Mouse (Mus musculus): Measurements from ENCODE around the gene 5730507C01Rik. TPM values are rescaled to one million over a fixed set of nuclear protein-coding genes. Genes with fewer than 3 reads are reported as not detected.
A peak's percentile ranks its signal among the peaks of the same experiment; 100 is the strongest.

5730507C01Rik gene
- total RNA-seq (2021) = under 1 TPM; 0.15 to 0.25 TPM
- long read RNA-seq, experiment 1 = 0 reads
- long read RNA-seq, experiment 2 = 0 reads

DNA sequence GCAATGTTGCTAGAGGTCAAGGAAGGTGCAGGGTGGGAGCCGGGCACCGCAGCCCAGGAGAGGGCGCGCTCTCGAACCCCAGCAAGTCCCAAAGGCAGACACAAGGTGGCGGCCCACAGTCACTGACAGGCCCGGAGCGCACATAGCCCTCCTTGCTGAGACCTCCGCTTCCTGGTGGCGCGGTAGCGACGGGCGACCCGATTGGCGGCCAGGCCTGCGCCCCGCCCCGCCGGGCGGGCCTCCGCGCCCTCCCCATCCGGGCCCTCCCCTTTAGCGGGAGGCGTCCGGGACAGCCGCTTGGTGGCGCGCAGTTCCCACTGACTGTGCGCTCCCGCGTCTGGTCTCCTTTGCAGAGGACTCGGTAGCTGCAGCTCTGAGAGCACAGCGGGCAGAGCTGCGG lies at the start of gene 5730507C01Rik:
Gene 5730507C01Rik (plus strand): TSS at position 340 of the 400 bp plus-strand sequence.
- peak; percentile 21 to 45 for DNase-seq

DNA sequence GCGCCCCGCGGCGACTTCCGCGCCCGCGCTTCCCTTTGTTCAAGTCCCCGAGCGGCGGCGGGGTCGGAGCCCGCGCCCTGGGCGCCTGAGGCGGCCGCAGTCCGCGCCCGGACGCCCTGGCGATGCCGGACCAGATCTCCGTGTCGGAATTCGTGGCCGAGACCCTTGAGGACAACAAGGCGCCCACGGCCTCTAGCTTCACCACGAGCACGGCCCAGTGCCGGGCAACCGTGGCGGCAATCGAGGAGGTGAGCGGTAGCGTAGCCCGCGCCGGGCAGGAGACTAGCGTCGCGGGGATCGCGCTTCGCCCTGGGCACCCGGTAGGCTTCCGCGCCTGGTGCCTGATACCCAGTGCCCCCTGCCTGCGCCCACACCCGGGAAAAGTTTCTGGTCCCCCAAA lies 306 bp downstream of the 5730507C01Rik start:
- DNase-seq = peak in 1 of 2 experiments; percentile 0

DNA sequence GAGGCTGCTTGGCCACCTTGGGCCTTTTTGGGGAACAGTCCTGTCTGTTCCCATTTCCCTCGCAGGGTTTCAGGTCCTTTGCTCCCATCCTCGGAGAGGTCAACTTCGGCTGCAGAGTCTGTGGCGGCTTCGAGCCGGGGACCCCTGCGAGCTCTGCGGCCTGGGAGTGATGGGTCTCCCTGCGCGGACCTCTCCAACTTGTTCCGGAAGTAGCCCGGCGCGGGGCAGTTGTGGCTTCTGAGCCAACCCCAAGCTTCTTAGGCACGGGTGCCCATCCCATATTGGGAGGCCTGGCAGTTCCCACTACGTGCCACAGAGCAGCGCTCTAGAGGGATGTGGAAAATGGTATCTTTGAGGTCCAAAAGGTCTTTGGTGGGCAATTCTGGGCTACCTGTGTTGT lies 767 bp downstream of the 5730507C01Rik start:
- peak in 1 of 2 experiments; percentile 0 for DNase-seq
